Mouse (Mus musculus) neutrophil, adult 65 days (primary cell): Measurements from ENCODE around the gene Sdr16c6. TPM values are rescaled to one million over a fixed set of nuclear protein-coding genes. Genes with fewer than 3 reads are reported as not detected.

Source experiments
- total RNA-seq: library from RNA; stranded (reverse); gene quantifications from 2 replicates; pipeline ENCODE4 v1.2.4, GENCODE M21; 2023

Sdr16c6 gene
- not detected in 2 replicates for total RNA-seq

DNA sequence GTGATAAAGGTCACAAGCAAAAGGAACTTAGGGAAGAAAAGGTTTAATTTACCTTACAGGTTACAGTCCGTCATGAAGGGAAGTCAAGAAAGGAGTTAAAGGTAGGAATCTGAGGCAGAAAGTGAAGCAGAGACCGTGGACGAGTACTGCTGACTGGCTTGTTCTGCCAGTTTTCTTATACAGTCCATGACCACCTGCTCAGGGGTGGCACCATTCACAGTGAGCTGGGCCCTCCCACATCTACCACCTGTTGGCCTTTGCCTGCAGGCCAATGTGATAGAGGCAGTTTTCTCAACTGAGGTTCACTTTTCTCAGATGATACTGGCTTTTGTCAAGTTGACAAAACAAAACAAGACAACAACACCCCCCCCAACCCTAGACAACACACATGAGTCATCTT lies at the start of gene Sdr16c6:
Gene Sdr16c6 (minus strand): TSS at position 151 of the 400 bp plus-strand sequence.

Other genes starting within 250 kb of the Sdr16c6 start
- gene Gm11808, start 103.9 kb downstream of the Sdr16c6 start, total RNA-seq: 80.0 and 93.2 TPM in 2 replicates